Mouse (Mus musculus) kidney, adult 2 months (tissue): Measurements from ENCODE around the gene Ecsit.

Experiments
- CTCF ChIP-seq: fragments of 200-500 bp; conservative IDR thresholded peaks from 2 replicates; pipeline ENCODE4 v1.5.1; 2011; ENCODE audit warnings: low read depth, mild to moderate bottlenecking, control low read depth, low read length, moderate library complexity, mixed read lengths; ENCODE audit not compliant: insufficient read depth, insufficient read length
- POLR2A ChIP-seq: fragments of 200-500 bp; IDR thresholded peaks from one replicate; pipeline ENCODE4 v1.6.1; 2011; ENCODE audit warnings: low read depth, low read length, control low read depth

DNA sequence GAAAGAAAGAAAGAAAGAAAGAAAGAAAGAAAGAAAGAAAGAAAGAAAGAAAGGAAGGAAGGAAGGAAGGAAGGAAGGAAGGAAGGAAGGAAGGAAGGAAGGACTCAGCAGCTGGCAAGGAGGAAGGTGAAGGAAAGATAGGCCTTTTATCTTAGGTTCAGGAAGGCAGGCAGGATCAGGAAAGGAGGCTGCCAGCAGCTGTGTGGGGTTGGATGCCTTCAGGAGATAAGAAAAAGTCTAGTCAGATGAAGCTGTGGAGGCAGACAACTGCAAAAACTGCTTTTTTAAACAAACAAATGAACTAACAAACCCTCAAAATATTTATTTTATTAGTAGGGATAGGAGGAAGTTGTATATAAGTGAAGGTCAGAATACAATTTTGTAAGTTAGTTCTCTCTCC is 36.3 kb upstream of the Ecsit start:
- TF ChIP-seq CTCF = no peak
- TF ChIP-seq POLR2A = no peak
